In the genomic region with DNA sequence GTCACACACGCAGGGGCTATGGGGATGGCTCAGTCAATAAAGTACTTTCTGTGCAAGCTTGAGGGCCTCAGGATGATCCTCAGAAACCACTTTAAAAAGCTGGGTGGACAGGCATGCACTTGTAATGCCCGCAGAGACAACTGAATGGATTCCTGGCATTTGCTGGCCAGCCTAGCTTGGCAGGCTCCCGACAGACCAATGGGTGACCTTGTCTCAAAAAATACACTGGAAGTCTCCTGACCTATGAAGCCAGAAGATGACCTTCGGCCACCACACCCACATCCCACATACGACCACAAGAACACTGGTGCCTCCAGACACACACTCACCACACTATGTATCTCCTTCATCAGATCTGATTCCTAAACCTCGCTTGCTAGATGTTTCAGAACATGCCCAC, we compare ENCODE assay signal across 14 mouse cellular contexts.
"Had no signal": no experiment of that assay in that cellular context is flagged by ENCODE, and none has a peak within 500 bp of the region (broad histone marks: within the 10 kb centered on the region; RNA-seq: fewer than 3 reads in every experiment).

No protein-coding gene starts in this region.

- H3K4me3 ChIP-seq: midbrain, embryonic 10.5 days; midbrain, embryonic 12.5 days; neural tube, embryonic 12.5 days had no signal

- H3K36me3 ChIP-seq: midbrain, embryonic 10.5 days; midbrain, embryonic 12.5 days; neural tube, embryonic 12.5 days had no signal

- H3K9me3 ChIP-seq: midbrain, embryonic 10.5 days; midbrain, embryonic 12.5 days; neural tube, embryonic 12.5 days had no signal

- DNase-seq: lung, adult 18-20 months; lung, embryonic 14.5 days; lung, postnatal 10 days; lung, postnatal 4 days; midbrain, embryonic 14.5 days; right cerebral cortex, postnatal 4 days; spleen, adult 18-20 months; thymus, adult 18-20 months; thymus, postnatal 14 days; thymus, postnatal 36 days had no signal

- H3K4me2 ChIP-seq: lung, embryonic 14.5 days; midbrain, embryonic 12.5 days; neural tube, embryonic 12.5 days had no signal

- H3K27ac ChIP-seq: midbrain, embryonic 10.5 days; midbrain, embryonic 12.5 days; neural tube, embryonic 12.5 days had no signal

- ATAC-seq: midbrain, embryonic 16.5 days had no signal

- H3K9ac ChIP-seq: lung, embryonic 14.5 days; midbrain, embryonic 12.5 days; neural tube, embryonic 12.5 days had no signal
